Mouse (Mus musculus) brain, embryonic 14.5 days (tissue): Measurements from ENCODE around the gene Hoxd8.

Experiments used
- CTCF ChIP-seq: fragments of 200-500 bp; IDR thresholded peaks from 2 replicates; pipeline ENCODE4 v1.5.1; 2012; ENCODE audit warnings: inconsistent platforms, mild to moderate bottlenecking, moderate library complexity, borderline replicate concordance; ENCODE audit not compliant: insufficient read depth, insufficient read length; ENCODE audit errors: extremely low read depth
- POLR2A ChIP-seq: fragments of 200-500 bp; IDR thresholded peaks from 2 replicates; pipeline ENCODE4 v1.6.1; 2012; ENCODE audit warnings: mild to moderate bottlenecking, inconsistent platforms, borderline replicate concordance; ENCODE audit not compliant: poor library complexity, insufficient read depth, insufficient read length, severe bottlenecking; ENCODE audit errors: extremely low read depth

DNA sequence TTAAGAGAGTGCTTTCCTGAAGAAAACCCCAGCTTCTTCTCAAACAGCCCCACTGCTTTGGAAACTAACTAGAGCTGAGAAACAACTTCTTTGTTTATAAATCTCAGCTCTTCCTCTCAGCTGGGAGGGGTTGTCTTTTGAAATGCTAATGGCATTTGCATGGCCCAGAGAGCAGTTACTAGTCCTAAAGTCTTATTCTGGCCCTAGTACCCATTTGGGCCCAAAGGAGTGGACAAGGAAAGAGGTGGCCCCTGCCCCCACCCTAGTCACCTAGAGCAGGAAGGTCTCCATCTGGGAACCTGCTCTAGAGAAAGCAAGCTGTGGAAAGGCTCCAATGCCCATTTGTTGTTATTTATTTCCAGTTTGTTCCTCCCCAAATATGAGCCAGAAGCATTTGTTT, 26.6 kb downstream of the Hoxd8 start:
- no peak for TF ChIP-seq CTCF
- no peak for TF ChIP-seq POLR2A
